Mouse (Mus musculus) hindbrain, embryonic 14.5 days (tissue): Measurements from ENCODE around the gene Tmem234. TPM values are rescaled to one million over a fixed set of nuclear protein-coding genes. Genes with fewer than 3 reads are reported as not detected.
"Not testable (repeated sequence)": the region's sequence is repeated elsewhere in the genome, so short reads cannot be mapped to it uniquely, and the experiment has no call there.

Source experiments
- ATAC-seq: fragments of 200-750 bp; cut with Nextera tagmentation; 2 replicates; pipeline ENCODE4 v1.8.0; 2017; ENCODE audit warnings: moderate number of reproducible peaks, mild to moderate bottlenecking, moderate TSS enrichment, moderate library complexity; ENCODE audit not compliant: low FRiP score
- DNase-seq: peaks from one replicate; pipeline ENCODE4 v3.0.0-alpha.2; 2015; ENCODE audit warnings: low spot score
- H3K27ac ChIP-seq: fragments of 300-500 bp; sonication (generic); 2 replicates; pipeline ENCODE4 v1.5.1; 2014; ENCODE audit warnings: mild to moderate bottlenecking, moderate library complexity
- H3K27me3 ChIP-seq: fragments of 300-500 bp; sonication (generic); 2 replicates; pipeline ENCODE4 v1.6.1; 2014; ENCODE audit warnings: mild to moderate bottlenecking, low read length, mixed read lengths; ENCODE audit not compliant: control insufficient read depth, insufficient read depth
- H3K36me3 ChIP-seq: fragments of 300-500 bp; sonication (generic); replicated peaks from 2 replicates; pipeline ENCODE4 v1.6.1; 2014; ENCODE audit not compliant: control insufficient read depth, insufficient read depth
- H3K4me1 ChIP-seq: fragments of 300-500 bp; sonication (generic); replicated peaks from 2 replicates; pipeline ENCODE4 v1.6.1; 2014; ENCODE audit warnings: antibody characterized with exemption, low read length, mixed read lengths; ENCODE audit not compliant: control insufficient read depth, insufficient read depth
- H3K4me2 ChIP-seq: fragments of 300-500 bp; sonication (generic); replicated peaks from 2 replicates; pipeline ENCODE4 v1.6.1; 2014; ENCODE audit warnings: mild to moderate bottlenecking, moderate library complexity
- H3K4me3 ChIP-seq: fragments of 300-500 bp; sonication (generic); replicated peaks from 2 replicates; pipeline ENCODE4 v1.5.1; 2014; ENCODE audit warnings: mild to moderate bottlenecking, low read length
- H3K9ac ChIP-seq: fragments of 300-500 bp; sonication (generic); 2 replicates; pipeline ENCODE4 v1.6.1; 2014
- H3K9me3 ChIP-seq: fragments of 300-500 bp; sonication (generic); 2 replicates; pipeline ENCODE4 v1.6.1; 2016; ENCODE audit warnings: low read length; ENCODE audit not compliant: control insufficient read depth
- WGBS: fragments of 180-500 bp; shearing (Covaris S2); extraction: QIAGEN DNeasy Blood & Tissue Kit; methylation state at CpG from one replicate; pipeline ENCODE4 v1.1.7; 2014; 5-methylcytosine and 5-hydroxymethylcytosine counted together
- polyA plus RNA-seq: library from polyadenylated mRNA; unstranded; fragments of >200 nt; fragmentation: Nextera tagmentation; extraction: Ambion mirVana; gene quantifications from 2 replicates; pipeline ENCODE4 v1.2.1, GENCODE M21; 2014

Tmem234 gene
- polyA plus RNA-seq: 166 and 188 TPM in 2 replicates

DNA sequence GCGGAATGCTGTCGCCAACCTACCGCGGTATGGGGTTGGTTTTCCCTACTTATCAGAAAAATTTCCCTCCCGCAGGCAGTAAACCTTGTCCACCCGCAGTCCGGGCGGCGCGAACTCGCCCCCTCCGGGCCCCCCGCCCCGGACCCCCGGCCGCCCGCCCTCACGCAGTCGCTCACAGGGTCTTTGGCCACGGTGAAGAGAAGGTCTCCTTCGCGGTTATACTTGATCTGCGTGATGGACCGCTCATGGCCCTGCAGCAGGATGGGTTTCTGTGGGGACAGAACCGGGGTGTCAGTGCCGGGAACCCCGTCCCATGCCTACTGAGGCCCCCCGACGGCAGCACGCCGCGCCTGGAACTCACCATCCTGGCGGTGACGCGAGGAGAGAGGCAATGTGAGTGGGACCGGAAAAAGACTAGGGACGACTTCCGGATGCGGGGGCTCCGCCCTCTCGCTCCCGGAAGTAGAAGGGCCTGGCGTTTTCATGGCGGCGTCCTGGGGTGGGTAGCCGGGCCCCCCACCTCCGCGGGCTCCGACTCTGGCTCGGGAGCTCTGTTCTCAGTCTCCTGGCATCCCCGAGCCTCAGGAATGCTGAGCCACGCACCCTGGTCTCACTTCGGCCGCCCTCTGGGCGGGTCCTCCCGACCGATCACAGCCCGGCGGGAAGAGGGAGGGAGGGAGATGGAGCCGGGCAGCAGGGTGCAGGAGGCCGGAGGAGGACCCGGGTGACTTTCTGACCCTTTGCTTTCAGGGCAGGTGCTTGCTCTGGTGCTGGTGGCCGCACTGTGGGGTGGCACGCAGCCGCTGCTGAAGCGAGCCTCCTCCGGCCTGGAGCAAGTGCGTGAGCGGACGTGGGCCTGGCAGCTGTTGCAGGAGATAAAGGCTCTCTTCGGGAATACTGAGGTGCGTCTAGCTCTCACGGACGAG, at the start of gene Tmem234, which contains the start of gene Eif3i:
Gene Tmem234, plus strand, starts transcription at position 436 of the 926 bp plus-strand sequence.
Gene Eif3i, minus strand, starts transcription at position 416 of the 926 bp plus-strand sequence.
- peaks cover 51% of the 10 kb centered on the region for H3K36me3 ChIP-seq
- H3K27me3 ChIP-seq: no peaks in the 10 kb centered on the region
- DNase-seq: peak; percentile 84
- peaks cover 26% of the 10 kb centered on the region for H3K4me1 ChIP-seq
- no peaks in the 10 kb centered on the region for H3K9me3 ChIP-seq
- ATAC-seq: peak; percentile 91
- peak within 1 kb of the TSS; percentile 82 for H3K27ac ChIP-seq
- peak within 1 kb of the TSS; percentile 97 for H3K9ac ChIP-seq
- peak within 1 kb of the TSS; percentile 91 for H3K4me2 ChIP-seq
- peak within 1 kb of the TSS; percentile 100 for H3K4me3 ChIP-seq
- WGBS: under 1% methylated on average over 72 of the region's 74 CpGs

DNA sequence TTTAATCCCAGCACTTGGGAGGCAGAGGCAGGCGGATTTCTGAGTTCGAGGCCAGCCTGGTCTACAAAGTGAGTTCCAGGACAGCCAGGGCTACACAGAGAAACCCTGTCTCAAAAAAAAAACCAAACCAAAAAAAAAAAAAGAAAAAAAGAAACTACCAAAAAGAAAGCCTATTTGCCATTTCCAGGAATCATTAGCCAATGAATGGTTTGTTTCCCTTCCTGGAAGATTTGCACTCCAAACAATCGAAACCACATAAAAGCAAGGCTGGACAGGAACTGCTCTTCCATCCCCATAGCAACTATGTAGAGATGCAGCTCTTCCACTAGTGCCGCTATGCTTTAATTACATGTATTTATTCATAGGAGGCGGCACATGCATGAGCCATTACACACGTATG, 46.0 kb upstream of the Tmem234 start:
- ATAC-seq, H3K27me3 ChIP-seq, H3K9me3 ChIP-seq, H3K4me3 ChIP-seq, H3K27ac ChIP-seq, DNase-seq, H3K36me3 ChIP-seq, H3K9ac ChIP-seq: not testable (repeated sequence)
- WGBS: 62% methylated on average over 6 of the region's 6 CpGs
- Histone ChIP-seq H3K4me1 (peaks cover 15% of the 10 kb centered on the region), H3K4me2 (peak overlapping the region; percentile 64; the same call in 1 of the 2 replicates)

DNA sequence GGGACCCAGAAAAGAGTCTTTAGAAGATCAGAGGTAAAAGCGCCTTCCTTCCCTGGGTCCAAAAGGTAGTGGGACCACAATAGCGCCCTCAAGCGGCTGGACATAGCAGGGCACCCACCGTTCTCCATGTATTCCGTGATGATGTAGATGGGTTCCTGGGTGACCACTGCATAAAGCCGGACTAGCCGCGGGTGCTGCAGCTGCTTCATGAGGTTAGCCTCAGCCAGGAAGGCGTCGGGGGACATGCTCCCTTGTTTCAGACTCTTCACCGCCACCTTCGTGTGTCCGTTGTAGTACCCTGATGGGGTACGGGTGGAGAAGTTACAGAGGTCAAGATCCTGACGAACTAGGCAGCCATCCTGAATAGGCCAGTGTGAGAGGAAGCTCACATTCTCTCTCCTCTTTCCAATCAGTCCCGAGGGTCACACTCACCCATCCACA, 45.0 kb upstream of the Tmem234 start:
- Histone ChIP-seq H3K9me3 (no peaks in the 10 kb centered on the region), H3K27ac (peak overlapping the region; percentile 78; the same call in 1 of the 2 replicates), H3K4me1 (peaks cover 15% of the 10 kb centered on the region), H3K4me3 (peak overlapping the region; percentile 46), H3K36me3 (no peaks in the 10 kb centered on the region), H3K4me2 (peak overlapping the region; percentile 64), H3K9ac (peak overlapping the region; percentile 59), H3K27me3 (no peaks in the 10 kb centered on the region)
- 3% methylated on average over 16 of the region's 16 CpGs for WGBS
- no peak for ATAC-seq
- DNase-seq: peak; percentile 58

DNA sequence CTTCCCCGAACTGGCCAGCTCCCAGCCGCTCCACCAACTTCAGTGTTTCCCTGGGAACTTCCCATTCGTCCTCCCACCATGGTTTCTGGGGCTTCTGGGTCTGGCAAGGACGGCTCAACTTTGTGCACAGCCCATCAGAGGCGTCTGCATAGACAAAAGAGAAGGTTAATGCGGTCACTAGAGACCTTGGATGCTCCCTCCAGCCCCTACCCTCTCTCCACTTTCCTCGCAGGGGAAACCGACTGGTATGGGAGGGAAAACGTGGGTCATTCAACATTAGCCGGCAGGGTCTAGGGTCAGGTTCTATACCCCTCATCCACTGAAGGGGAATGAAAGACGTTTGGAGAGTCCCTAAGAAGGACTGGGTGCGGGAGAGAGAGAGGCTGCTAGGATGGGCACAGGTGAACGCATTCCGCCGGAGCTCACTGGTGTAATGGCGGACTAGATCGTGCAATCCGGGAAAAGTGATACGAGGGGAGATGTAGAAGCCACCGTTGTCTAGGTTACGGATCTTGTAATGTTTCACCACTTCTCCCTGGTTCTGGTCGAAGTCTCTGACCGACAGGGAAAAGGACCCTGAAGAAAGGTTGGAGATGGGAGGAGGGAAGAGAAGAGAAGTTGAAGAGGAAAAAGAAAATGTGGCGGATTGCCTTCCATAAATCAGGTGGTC, 44.5 kb upstream of the Tmem234 start:
- WGBS: under 1% methylated on average over 24 of the region's 24 CpGs
- H3K9ac ChIP-seq: peak overlapping the region; percentile 59
- no peak for DNase-seq

DNA sequence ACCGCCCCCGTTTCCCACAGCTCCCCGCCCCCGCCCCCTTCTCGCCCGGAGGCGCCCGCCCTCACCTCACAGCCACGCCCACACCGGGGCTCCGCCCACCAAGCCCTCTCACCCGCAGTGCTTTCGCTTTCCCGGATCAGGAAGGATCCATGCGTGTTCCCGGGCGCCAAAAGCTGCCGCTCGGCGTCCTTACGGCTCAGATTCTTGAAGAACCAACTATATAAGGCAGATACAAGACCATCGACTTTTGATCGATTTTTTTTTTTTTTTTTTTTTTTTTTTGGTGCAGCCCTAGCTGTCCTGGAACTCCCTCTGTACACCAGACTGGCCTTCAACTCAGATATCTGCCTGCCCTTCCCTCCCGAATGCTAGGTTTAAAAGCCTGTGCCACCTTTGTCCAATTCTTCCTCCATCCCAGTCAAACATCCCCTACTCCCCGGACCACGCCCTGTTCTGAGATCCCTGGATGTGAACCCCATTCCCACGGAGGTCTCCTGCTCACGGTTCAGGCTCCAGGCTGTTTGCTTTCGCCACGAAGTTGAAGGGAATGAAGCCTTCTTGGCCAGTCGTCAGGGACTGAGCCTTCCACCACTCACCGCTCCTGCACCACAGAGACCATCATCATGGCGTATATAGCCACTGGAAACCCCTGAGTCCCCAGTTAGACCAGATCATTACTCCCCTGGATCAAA, 43.8 kb upstream of the Tmem234 start:
- 9% methylated on average over 32 of the region's 33 CpGs for WGBS

More for the DNA sequence above, 44.5 kb upstream of the Tmem234 start:
- Histone ChIP-seq H3K36me3 (no peaks in the 10 kb centered on the region), H3K4me3 (peak overlapping the region; percentile 46), H3K4me2 (peak overlapping the region; percentile 64), H3K4me1 (peaks cover 15% of the 10 kb centered on the region), H3K27me3 (no peaks in the 10 kb centered on the region), H3K27ac (peak overlapping the region; percentile 78), H3K9me3 (no peaks in the 10 kb centered on the region)
- ATAC-seq: peak; percentile 73

DNA sequence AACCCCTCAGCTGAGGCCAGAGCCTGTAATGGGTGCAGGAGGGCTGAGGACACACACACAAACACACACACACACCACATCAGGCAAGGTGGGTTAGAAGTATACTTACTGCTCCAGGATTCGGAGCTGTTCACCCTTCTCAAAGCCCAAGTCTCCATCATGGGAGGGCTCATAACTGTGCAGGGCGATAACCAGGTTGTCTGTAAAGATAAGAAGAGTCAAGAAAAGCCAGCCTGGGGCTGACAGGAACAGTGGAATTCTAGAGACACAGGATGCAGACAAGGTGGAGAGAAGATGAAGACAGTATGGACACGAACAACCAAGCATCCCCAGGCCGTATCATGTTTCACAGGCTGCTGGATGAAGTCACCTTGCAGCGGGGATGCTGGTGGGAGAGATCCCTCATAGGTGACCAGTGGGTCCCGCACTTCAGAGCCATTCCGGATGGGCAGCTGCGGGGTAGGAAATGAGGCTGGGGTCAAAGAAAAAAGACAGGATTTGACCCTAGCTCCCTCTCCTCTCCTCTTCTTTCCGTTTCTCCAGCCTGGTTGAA, 43.1 kb upstream of the Tmem234 start:
- H3K36me3 ChIP-seq: no peaks in the 10 kb centered on the region
- H3K9me3 ChIP-seq: no peaks in the 10 kb centered on the region
- no peak for DNase-seq
- peak overlapping the region; percentile 46; the same call in 1 of the 2 replicates for H3K4me3 ChIP-seq
- peak overlapping the region; percentile 64 for H3K4me2 ChIP-seq
- H3K27me3 ChIP-seq: no peaks in the 10 kb centered on the region
- peaks cover 15% of the 10 kb centered on the region for H3K4me1 ChIP-seq
- 0 out of 2 replicates have a peak, but pooled peaks have one; percentile 35 for ATAC-seq
- no peak overlapping the region for H3K9ac ChIP-seq
- 84% methylated on average over 9 of the region's 9 CpGs for WGBS
- no peak overlapping the region for H3K27ac ChIP-seq

More for the DNA sequence above, 43.8 kb upstream of the Tmem234 start:
- peak overlapping the region; percentile 59 for H3K9ac ChIP-seq
- H3K27me3 ChIP-seq: no peaks in the 10 kb centered on the region
- H3K27ac ChIP-seq: peak overlapping the region; percentile 78
- peak overlapping the region; percentile 46 for H3K4me3 ChIP-seq
- H3K4me1 ChIP-seq: peaks cover 15% of the 10 kb centered on the region
- H3K4me2 ChIP-seq: peak overlapping the region; percentile 64
- no peaks in the 10 kb centered on the region for H3K36me3 ChIP-seq
- H3K9me3 ChIP-seq: no peaks in the 10 kb centered on the region
- peak; percentile 88 for DNase-seq
- ATAC-seq: peak; percentile 82

DNA sequence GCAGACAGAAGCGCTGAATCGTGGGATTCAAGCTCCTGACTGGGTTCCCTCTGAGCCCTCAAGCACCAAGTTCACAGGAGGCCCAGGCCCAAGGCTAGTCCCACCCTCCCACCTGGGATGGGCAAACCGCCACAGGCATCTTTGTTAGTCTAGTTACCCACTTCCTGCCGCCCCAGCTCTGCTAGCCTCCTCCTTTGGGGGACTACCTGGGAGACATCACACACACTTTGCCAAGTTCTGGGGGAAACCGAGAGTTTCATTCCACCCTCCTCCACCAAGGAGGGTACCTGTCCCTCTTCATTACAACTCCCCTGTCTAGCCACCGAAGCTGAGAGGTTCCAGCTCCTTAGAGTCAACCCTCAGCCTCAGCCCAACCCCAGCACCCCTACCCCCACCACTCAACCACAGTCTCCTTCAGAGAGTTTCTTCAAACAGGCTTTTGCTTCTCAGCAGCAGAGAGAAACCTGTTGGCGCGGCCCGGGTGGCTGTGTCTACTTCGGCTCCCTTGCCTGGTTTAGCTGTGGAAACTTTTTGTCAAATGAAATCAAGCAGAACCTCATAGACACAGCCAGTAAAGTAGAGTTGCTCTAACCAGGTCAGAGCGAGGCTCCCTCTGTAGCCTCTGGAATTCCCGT, 42.0 kb upstream of the Tmem234 start:
- Histone ChIP-seq H3K4me1 (peaks cover 15% of the 10 kb centered on the region), H3K9ac (no peak overlapping the region), H3K9me3 (no peaks in the 10 kb centered on the region), H3K27me3 (no peaks in the 10 kb centered on the region), H3K4me3 (no peak overlapping the region), H3K4me2 (no peak overlapping the region), H3K27ac (no peak overlapping the region), H3K36me3 (no peaks in the 10 kb centered on the region)
- 90% methylated on average over 12 of the region's 12 CpGs for WGBS
- no peak for DNase-seq
- ATAC-seq: no peak

DNA sequence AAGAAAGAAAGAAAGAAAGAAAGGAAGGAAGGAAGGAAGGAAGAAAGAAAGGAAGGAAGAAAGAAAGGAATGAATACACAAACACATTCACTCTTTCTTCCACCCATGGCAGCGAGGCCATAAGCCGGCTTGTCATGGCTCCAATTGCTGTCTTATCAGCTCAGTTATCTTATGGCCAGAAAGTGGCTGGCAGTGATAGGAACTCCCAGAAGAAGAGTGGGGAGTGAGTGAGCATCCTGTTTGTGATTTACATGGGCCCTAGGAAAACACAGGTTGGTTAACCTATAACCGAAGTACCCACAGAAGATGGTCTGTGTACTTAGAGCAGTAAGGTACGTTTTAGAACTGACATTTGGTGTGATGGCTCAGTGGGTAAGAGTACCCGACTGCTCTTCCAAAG, 39.3 kb upstream of the Tmem234 start:
- no peak overlapping the region for H3K27ac ChIP-seq
- H3K4me2 ChIP-seq: no peak overlapping the region
- no peak overlapping the region for H3K4me3 ChIP-seq
- no peak for ATAC-seq
- no peaks in the 10 kb centered on the region for H3K9me3 ChIP-seq
- no peak overlapping the region for H3K9ac ChIP-seq
- peaks cover 6% of the 10 kb centered on the region for H3K4me1 ChIP-seq
- 91% methylated on average over 5 of the region's 5 CpGs for whole genome bisulfite sequencing
- DNase-seq: no peak
- H3K27me3 ChIP-seq: no peaks in the 10 kb centered on the region
- H3K36me3 ChIP-seq: no peaks in the 10 kb centered on the region
